Mouse (Mus musculus) erythroblast, embryonic 14.5 days (primary cell): ENCODE measurements around the gene Cyb5rl.

ENCODE experiments used
- GATA1 ChIP-seq: IDR thresholded peaks from 2 replicates; pipeline ENCODE4 v1.6.1; 2012; ENCODE audit warnings: low read length, inconsistent platforms, mixed read lengths
- TAL1 ChIP-seq: IDR thresholded peaks from 3 replicates; pipeline ENCODE4 v1.6.1; 2012; ENCODE audit warnings: low read length, inconsistent platforms, mixed read lengths

DNA sequence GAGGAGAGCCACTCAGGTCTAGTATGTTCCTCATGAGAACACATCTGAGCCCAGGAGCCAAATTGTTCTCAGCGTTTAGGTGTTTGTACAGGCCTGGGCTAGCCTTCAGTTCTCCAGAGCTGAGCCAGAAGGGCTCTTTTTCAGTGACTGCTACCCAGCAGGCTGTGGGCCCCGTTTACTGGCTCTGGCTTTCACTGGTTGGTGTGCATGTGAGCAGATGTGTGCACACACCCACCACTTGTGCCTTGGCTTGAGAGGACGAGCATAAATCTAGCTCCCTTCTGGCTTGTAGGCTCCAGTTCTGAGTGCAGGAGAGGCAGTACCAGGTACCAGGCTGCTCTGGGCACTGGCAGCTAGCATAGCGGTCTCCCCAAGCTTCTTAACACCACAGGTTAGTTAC, 28.5 kb upstream of the Cyb5rl start:
- no peak for TF ChIP-seq GATA1
- no peak for TF ChIP-seq TAL1
